Mouse (Mus musculus) common myeloid progenitor, adult 5-6 weeks (primary cell): ENCODE results near the gene Gm904. TPM values are rescaled to one million over a fixed set of nuclear protein-coding genes. Genes with fewer than 3 reads are reported as not detected.
"Not testable (repeated sequence)": the region's sequence is repeated elsewhere in the genome, so short reads cannot be mapped to it uniquely, and the experiment has no call there.

Experiments
- ATAC-seq: replicated peaks from 2 replicates; pipeline ENCODE4 v1.8.0; 2016; ENCODE audit warnings: low read depth, mild to moderate bottlenecking, moderate TSS enrichment, inconsistent platforms; ENCODE audit not compliant: poor library complexity, severe bottlenecking
- total RNA-seq: library from RNA; stranded (forward); fragments of 200-1000, 187-1606 nt; gene quantifications from 2 replicates; pipeline ENCODE4 v1.2.3, GENCODE M21; 2017

Gm904 gene
- not detected in 2 replicates for total RNA-seq

DNA sequence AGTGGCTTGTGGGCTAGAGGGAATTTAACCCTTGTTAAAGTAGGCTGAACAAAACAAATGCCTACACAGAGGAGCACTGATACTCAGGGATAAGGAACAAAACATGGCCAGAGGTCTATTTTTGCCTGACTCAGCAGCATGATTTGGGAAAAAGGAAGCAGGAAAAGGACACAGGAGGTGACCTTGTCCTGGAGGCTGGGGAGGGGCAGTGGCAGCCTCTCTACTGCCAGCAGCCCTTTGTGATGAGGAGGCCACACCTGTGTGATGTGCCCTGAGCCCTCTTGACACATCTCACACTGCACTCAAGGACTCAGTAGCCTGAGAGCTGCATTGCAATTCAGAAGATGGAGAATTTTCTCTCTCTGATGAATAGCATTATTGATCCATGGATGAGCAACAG is at the start of gene Gm904:
Gene Gm904 (plus strand): TSS at position 301 of the 400 bp plus-strand sequence.
- not testable (repeated sequence) for ATAC-seq

DNA sequence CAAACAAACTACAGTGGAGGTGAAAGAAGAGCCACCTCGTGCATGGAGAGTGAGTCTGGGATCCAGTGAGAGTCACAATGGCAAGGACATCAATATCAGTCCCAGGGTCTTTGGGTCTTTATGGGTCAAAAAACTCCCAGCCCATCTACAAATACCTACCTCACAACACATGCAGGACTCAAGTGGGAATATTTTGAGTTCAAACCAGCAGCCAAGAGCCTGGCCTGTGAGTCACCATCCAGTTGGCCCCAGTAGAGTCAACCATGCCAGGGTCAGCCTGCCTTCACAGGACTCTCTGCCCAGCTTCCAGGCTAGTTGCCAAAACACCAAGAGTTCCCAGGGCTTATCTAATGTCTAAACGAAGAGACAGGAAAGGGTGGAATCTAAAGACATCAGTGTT is 5.7 kb downstream of the Gm904 start:
- not testable (repeated sequence) for ATAC-seq

Other genes starting within 250 kb of the Gm904 start
- 13.5 and 16.4 TPM in 2 replicates for gene Fbxw17, start 225.4 kb upstream of the Gm904 start, total RNA-seq
- not detected in 2 replicates for gene Gm47429, start 199.3 kb upstream of the Gm904 start, total RNA-seq
- gene Nutm2, start 175.9 kb upstream of the Gm904 start, total RNA-seq = not detected in 2 replicates
- gene Gm8765, start 55.1 kb downstream of the Gm904 start, total RNA-seq = not detected in 2 replicates